In genomic region chr5:27049341-27050091, GRCm38 (mm10) we compare ENCODE assay signal across 9 mouse cellular contexts.
DNase-seq lines count a peak whose midpoint lies in the region; ATAC-seq lines count a peak whose summit lies in the region.
"Had no signal": no experiment of that assay in that cellular context is flagged by ENCODE, and none has a peak within 500 bp of the region (broad histone marks: within the 10 kb centered on the region; RNA-seq: fewer than 3 reads in every experiment).

No protein-coding gene starts in this region.

- H3K9me3 ChIP-seq in heart, embryonic 11.5 days (replicated peaks; ENCODE audit: control insufficient read depth, low read length): no peaks in the 10 kb centered on the region
- no peaks in the 10 kb centered on the region for H3K9me3 ChIP-seq in forebrain, embryonic 15.5 days

- H3K9ac ChIP-seq in heart, embryonic 11.5 days (ENCODE audit: low read depth, low read length): no peak overlapping the region
- peak overlapping the region; percentile 78 for H3K9ac ChIP-seq in forebrain, embryonic 15.5 days (replicated peaks)

- H3K36me3 ChIP-seq in heart, embryonic 11.5 days (ENCODE audit: control insufficient read depth, insufficient read depth, low read length): no peaks in the 10 kb centered on the region
- no peaks in the 10 kb centered on the region for H3K36me3 ChIP-seq in forebrain, embryonic 15.5 days

- intact Hi-C loops in heart, postnatal 25 days (cut with DNase I): no loop called here
- intact Hi-C loops in left cerebral cortex, postnatal 36 days (cut with DNase I): loop anchor here (5.0 to 10.0 kb wide), 3 partner anchors 498 to 605 kb away; no protein-coding TSS in a partner anchor

- WGBS in heart, embryonic 11.5 days (ENCODE audit: insufficient replicate concordance): 2% methylated on average over 54 of the region's 55 CpGs
- 2% methylated on average over 54 of the region's 55 CpGs for WGBS in forebrain, embryonic 15.5 days

- peak overlapping the region; percentile 39 for H3K4me3 ChIP-seq in heart, embryonic 11.5 days (ENCODE audit: low read depth, low read length)
- peak overlapping the region; percentile 62 for H3K4me3 ChIP-seq in forebrain, embryonic 15.5 days
- H3K4me3 ChIP-seq: erythroblast, embryonic 14.5 days had no signal

- H3K4me1 ChIP-seq in heart, embryonic 11.5 days (ENCODE audit: control insufficient read depth, insufficient read depth, low read length): peaks cover 3% of the 10 kb centered on the region; the same call in 1 of the 2 replicates
- H3K4me1 ChIP-seq in forebrain, embryonic 15.5 days: peaks cover 17% of the 10 kb centered on the region

- H3K27ac ChIP-seq in heart, embryonic 11.5 days (ENCODE audit: low read depth, low read length): no peak overlapping the region
- H3K27ac ChIP-seq in forebrain, embryonic 15.5 days (replicated peaks): peak overlapping the region; percentile 60

- no peak for DNase-seq in heart, postnatal 25 days (ENCODE audit: low spot score)
- DNase-seq in cerebellum, adult 18-20 months: peak; percentile 56 to 61
- peak; percentile 51 to 70 for DNase-seq in left cerebral cortex, postnatal 36 days (ENCODE audit: low spot score in 2 of 2)
- DNase-seq in right cerebral cortex, adult 18-20 months: peak; percentile 51
- DNase-seq in thymus, postnatal 4 days: no peak
- DNase-seq in lung, postnatal 36 days: no peak

- peak overlapping the region; percentile 64 for H3K4me2 ChIP-seq in heart, embryonic 11.5 days
- peak overlapping the region; percentile 88 for H3K4me2 ChIP-seq in forebrain, embryonic 15.5 days (replicated peaks)

- ATAC-seq in heart, embryonic 11.5 days (replicated peaks; ENCODE audit: insufficient number of reproducible peaks, low FRiP score, low TSS enrichment): no peak
- ATAC-seq in forebrain, embryonic 15.5 days (replicated peaks): peak; percentile 77

- peaks cover 35% of the 10 kb centered on the region for H3K27me3 ChIP-seq in heart, embryonic 11.5 days (ENCODE audit: control insufficient read depth, insufficient read depth, low read length)
- H3K27me3 ChIP-seq in forebrain, embryonic 15.5 days: 0 out of 2 replicates have a peak, but pooled peaks cover 4% of the 10 kb centered on the region

Comparison
In these comparisons a context has a peak if more than half of its experiments do, and no peak if none do; other contexts are left out.
1. DNase-seq: peak in cerebellum, adult 18-20 months (2 of 2), left cerebral cortex, postnatal 36 days (2 of 2) and right cerebral cortex, adult 18-20 months (single experiment); none in heart, postnatal 25 days (single experiment), thymus, postnatal 4 days (single experiment) and lung, postnatal 36 days (single experiment).